Mouse (Mus musculus) lung, adult 2 months (tissue): Measurements from ENCODE around the gene Notch4.

ENCODE experiments used
- CTCF ChIP-seq: fragments of 200-500 bp; IDR thresholded peaks from 2 replicates; pipeline ENCODE4 v1.5.1; 2011; ENCODE audit warnings: mild to moderate bottlenecking, low read length, control low read depth; ENCODE audit not compliant: insufficient read depth
- POLR2A ChIP-seq: fragments of 200-500 bp; IDR thresholded peaks from 2 replicates; pipeline ENCODE4 v1.6.1; 2011; ENCODE audit warnings: low read depth, mild to moderate bottlenecking, control low read depth, low read length, borderline replicate concordance; ENCODE audit errors: extremely low read depth

DNA sequence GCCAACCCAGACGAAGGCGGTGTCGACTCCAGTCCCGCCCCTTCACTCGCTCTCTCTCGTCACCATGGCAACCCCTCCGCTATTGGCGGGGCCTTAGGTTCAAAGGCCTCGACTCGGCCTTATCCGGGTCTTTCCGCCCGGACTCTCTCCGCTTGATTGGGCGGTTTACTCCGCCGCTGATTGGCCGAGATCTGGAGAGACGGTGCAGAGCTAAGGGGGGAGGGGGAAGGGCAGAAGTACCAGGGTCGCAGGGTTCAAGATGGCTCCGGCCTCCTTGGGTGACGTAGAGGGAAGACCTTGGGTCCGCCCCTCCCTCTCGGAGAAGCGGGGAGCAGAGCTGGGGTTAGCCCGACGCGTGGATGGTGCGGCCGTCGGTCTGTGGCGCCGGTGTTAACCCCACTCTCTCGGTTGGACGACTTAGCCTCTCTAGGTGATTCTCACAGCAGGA is 40.0 kb downstream of the Notch4 start, which contains the start of gene Agpat1:
- TF ChIP-seq CTCF (no peak), POLR2A (peak; percentile 97)
